Mouse (Mus musculus): Measurements from ENCODE around the gene Il12rb1. TPM values are rescaled to one million over a fixed set of nuclear protein-coding genes. Genes with fewer than 3 reads are reported as not detected.
A peak's percentile ranks its signal among the peaks of the same experiment; 100 is the strongest.

Il12rb1 gene
- polyA plus RNA-seq, 1 experiment from 2014 or later, result 0.08 TPM

GRCm38 (mm10) chr8:70767503-70767902 is 40.7 kb upstream of the Il12rb1 start:
- peaks cover 30% of the 10 kb centered on the region for H3K27me3 ChIP-seq
- no peak overlapping the region for H3K4me2 ChIP-seq
- H3K4me1 ChIP-seq (replicated peaks), result peaks cover 30% of the 10 kb centered on the region
- no peak overlapping the region for H3K4me3 ChIP-seq
- no peak overlapping the region for H3K27ac ChIP-seq
- H3K9ac ChIP-seq, result no peak overlapping the region
- 76% methylated on average over 6 of the region's 6 CpGs for WGBS
- H3K36me3 ChIP-seq, result peaks cover 56% of the 10 kb centered on the region
- H3K9me3 ChIP-seq, result no peaks in the 10 kb centered on the region
- no peak for ATAC-seq (ENCODE audit: low FRiP score)

- 96% methylated on average over 32 of the region's 32 CpGs for WGBS
- Histone ChIP-seq H3K9ac (no peak overlapping the region), H3K36me3 (peaks cover 64% of the 10 kb centered on the region), H3K9me3 (no peaks in the 10 kb centered on the region), H3K27ac (no peak overlapping the region), H3K4me2 (no peak overlapping the region), H3K4me1 (replicated peaks) (peaks cover 38% of the 10 kb centered on the region), H3K4me3 (no peak overlapping the region), H3K27me3 (peaks cover 30% of the 10 kb centered on the region)
- no peak for ATAC-seq (ENCODE audit: low FRiP score)
Measured at GRCm38 (mm10) chr8:70768231-70768776, 39.9 kb upstream of the Il12rb1 start.

DNA sequence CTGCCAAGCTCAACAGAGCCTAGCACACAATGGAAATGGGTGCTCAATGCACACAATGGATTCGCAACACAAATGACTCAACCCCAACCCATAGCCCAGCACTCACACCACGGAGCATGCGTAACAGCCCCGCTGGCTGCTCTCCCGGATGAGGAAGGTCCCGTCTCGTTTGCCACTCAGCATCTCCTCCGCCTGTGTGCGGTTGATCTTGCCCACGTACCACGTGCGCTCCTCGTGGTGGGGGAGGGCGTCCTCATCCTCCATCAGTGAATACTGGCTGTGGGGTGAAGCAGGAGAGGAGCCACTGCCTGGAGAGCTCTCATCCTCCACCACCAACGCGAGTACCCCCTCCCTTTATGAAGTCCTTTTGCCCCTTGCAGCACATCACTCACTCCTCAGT is 39.3 kb upstream of the Il12rb1 start:
- H3K4me3 ChIP-seq, result no peak overlapping the region
- peaks cover 45% of the 10 kb centered on the region for H3K4me1 ChIP-seq (replicated peaks)
- no peak overlapping the region for H3K4me2 ChIP-seq
- WGBS, result 87% methylated on average over 16 of the region's 16 CpGs
- peak; percentile 17 for ATAC-seq (ENCODE audit: low FRiP score)
- H3K9me3 ChIP-seq, result no peaks in the 10 kb centered on the region
- H3K9ac ChIP-seq, result no peak overlapping the region
- H3K27me3 ChIP-seq, result peaks cover 30% of the 10 kb centered on the region
- H3K27ac ChIP-seq, result no peak overlapping the region
- H3K36me3 ChIP-seq, result peaks cover 71% of the 10 kb centered on the region

- Histone ChIP-seq H3K27me3 (peaks cover 30% of the 10 kb centered on the region), H3K4me1 (replicated peaks) (peaks cover 49% of the 10 kb centered on the region), H3K9ac (no peak overlapping the region), H3K27ac (no peak overlapping the region), H3K9me3 (no peaks in the 10 kb centered on the region), H3K4me2 (no peak overlapping the region), H3K36me3 (peaks cover 73% of the 10 kb centered on the region), H3K4me3 (no peak overlapping the region)
- ATAC-seq (ENCODE audit: low FRiP score), result peak; percentile 62
- WGBS, result 8% methylated on average over 26 of the region's 26 CpGs
Measured at GRCm38 (mm10) chr8:70769359-70769758, 38.9 kb upstream of the Il12rb1 start.

DNA sequence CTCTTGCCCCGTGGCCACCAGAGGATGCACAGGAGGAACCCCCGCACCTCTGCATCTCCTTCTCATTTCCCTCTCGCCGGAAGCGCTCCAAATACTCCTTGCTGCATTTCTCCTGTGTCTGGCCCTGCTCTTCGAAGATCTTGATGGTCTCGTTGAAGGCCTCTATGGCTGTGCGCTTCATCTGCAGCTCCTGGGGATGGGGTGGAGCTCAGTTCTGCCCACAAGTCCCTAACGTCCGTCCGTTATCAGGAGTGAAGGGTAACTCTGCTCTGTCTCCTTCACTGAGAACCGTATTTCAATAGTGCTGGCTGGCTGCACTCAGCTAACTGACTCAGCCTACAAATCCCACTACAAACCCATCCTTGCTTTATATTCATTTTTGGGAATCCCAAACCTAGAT is 38.4 kb upstream of the Il12rb1 start:
- H3K9ac ChIP-seq, result no peak overlapping the region
- peaks cover 54% of the 10 kb centered on the region for H3K4me1 ChIP-seq (replicated peaks)
- no peak for ATAC-seq (ENCODE audit: low FRiP score)
- H3K4me2 ChIP-seq, result no peak overlapping the region
- peaks cover 30% of the 10 kb centered on the region for H3K27me3 ChIP-seq
- peaks cover 73% of the 10 kb centered on the region for H3K36me3 ChIP-seq
- no peak overlapping the region for H3K27ac ChIP-seq
- no peak overlapping the region for H3K4me3 ChIP-seq
- H3K9me3 ChIP-seq, result no peaks in the 10 kb centered on the region
- WGBS, result 73% methylated on average over 12 of the region's 12 CpGs

DNA sequence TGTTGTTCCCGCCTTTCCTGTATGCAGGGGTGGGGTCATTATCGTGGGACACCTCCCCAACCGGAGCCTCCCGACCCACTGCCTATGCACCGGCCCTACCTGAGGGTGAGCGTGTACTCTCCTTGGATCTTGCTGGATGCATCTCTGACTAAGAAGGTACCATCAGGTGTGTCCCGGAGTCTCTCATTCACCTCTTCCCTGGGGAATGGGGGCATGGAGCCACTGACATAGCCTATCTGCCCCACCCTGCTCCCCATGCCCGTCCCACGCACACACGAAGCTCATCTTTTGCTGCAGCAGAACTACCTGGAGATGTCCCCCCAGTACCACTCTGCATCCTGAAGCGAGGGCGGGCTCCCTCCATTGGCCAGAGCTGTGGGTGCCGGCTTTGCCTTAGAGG is 37.5 kb upstream of the Il12rb1 start:
- no peak for ATAC-seq (ENCODE audit: low FRiP score)
- peaks cover 61% of the 10 kb centered on the region for H3K4me1 ChIP-seq (replicated peaks)

DNA sequence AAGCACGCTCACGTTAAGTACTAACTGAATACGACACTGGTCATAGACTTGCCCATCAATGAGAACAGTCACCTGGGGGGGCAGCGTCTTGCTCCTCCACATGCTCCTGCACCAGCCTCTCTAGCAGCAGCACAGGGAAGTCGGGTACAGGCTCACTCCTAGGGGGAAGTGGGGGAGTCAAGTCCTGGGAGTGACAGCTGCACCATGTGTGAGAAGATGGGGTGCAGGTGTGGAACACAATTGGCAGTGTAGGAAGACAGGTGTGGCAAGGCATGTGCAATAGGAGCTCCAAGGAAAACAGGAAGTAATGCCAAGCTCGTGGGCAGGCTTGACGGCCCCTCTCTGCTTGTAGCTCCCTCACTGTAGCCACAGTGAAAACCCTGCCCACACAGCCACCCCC is 37.0 kb upstream of the Il12rb1 start:
- no peak overlapping the region for H3K4me3 ChIP-seq
- no peak overlapping the region for H3K27ac ChIP-seq
- H3K27me3 ChIP-seq, result peaks cover 23% of the 10 kb centered on the region
- H3K9me3 ChIP-seq, result no peaks in the 10 kb centered on the region
- peaks cover 59% of the 10 kb centered on the region for H3K4me1 ChIP-seq (replicated peaks)
- no peak for ATAC-seq (ENCODE audit: low FRiP score)
- H3K9ac ChIP-seq, result no peak overlapping the region; the same call in 1 of the 2 replicates
- peaks cover 73% of the 10 kb centered on the region for H3K36me3 ChIP-seq
- no peak overlapping the region for H3K4me2 ChIP-seq
- 94% methylated on average over 7 of the region's 7 CpGs for WGBS

More for the DNA sequence above, 37.5 kb upstream of the Il12rb1 start:
- H3K4me2 ChIP-seq, result no peak overlapping the region
- WGBS, result 97% methylated on average over 13 of the region's 13 CpGs
- H3K9ac ChIP-seq, result no peak overlapping the region
- H3K4me3 ChIP-seq, result no peak overlapping the region
- H3K27me3 ChIP-seq, result peaks cover 28% of the 10 kb centered on the region
- H3K9me3 ChIP-seq, result no peaks in the 10 kb centered on the region
- peaks cover 73% of the 10 kb centered on the region for H3K36me3 ChIP-seq
- no peak overlapping the region for H3K27ac ChIP-seq

DNA sequence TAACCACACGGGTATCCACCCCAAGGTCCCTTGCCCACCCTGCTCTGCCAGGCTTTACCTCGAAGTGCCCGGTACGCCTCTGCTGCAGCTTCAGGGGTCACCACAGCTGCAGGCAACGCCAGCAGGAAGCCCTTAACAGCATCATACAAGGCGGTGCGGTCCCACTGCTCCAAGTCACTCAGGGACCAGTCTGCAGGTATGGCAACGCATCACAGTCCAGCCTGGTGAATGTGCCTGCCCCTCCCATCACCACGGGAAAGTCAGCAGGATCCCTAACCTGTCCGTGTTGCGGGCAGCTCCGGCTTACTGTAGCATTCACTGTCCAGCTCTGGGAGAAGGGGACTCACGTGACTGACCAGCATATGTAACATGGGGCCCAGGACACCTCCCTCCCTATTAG is 36.2 kb upstream of the Il12rb1 start:
- no peak for ATAC-seq (ENCODE audit: low FRiP score)
- 98% methylated on average over 13 of the region's 13 CpGs for WGBS
- Histone ChIP-seq H3K36me3 (peaks cover 73% of the 10 kb centered on the region), H3K27ac (no peak overlapping the region), H3K9me3 (no peaks in the 10 kb centered on the region), H3K4me3 (no peak overlapping the region), H3K9ac (no peak overlapping the region), H3K4me1 (replicated peaks) (peaks cover 50% of the 10 kb centered on the region), H3K4me2 (no peak overlapping the region), H3K27me3 (peaks cover 14% of the 10 kb centered on the region)

DNA sequence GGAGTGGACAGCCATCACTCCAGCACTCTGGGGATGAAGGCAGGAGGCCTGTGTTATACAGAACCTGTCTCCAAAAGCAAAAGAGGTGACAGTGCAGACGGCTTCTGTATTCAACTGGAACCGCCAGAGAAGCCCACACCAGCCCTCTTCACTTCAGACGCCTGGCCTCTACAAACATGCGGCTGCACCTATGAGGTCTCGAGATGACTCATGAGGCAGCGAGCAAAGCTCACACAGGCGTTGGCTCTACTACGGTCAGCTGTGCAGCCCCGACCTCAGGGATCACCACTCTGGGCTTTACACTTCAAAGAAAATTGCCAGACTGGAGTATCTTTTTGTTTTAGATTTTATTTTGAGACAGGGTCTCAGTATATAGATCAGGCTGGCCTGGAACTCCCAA is 35.4 kb upstream of the Il12rb1 start:
- Histone ChIP-seq H3K4me2 (0 out of 2 replicates have a peak overlapping the region, but pooled peaks have one; percentile 8), H3K4me1 (replicated peaks) (peaks cover 54% of the 10 kb centered on the region), H3K4me3 (no peak overlapping the region), H3K27me3 (peaks cover 6% of the 10 kb centered on the region; the same call in 1 of the 2 replicates), H3K27ac (peak overlapping the region; percentile 71; the same call in 1 of the 2 replicates), H3K9ac (peak overlapping the region; percentile 99; the same call in 1 of the 2 replicates), H3K9me3 (no peaks in the 10 kb centered on the region), H3K36me3 (peaks cover 66% of the 10 kb centered on the region)
- WGBS, result 92% methylated on average over 9 of the region's 9 CpGs
- no peak for ATAC-seq (ENCODE audit: low FRiP score)

DNA sequence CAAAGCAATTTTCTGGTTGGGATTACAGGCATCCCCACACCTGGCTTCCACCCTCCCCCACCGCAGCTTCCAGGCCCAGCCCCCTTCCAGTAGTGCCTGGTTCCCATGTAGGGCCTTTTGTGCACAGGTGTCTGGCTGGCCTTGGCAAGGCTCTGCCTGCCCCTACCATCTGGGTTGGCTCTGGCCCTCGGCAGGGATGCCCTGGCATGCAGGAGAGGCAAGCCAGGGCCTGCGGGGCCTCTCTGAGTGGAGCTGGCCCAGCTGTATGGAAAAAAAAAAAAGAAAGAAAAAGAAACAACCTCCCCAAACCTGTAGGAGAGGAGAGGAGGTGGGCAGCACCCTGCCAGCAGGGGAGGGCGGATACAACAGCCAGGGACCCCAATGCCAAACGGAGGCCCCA is 34.8 kb upstream of the Il12rb1 start:
- peaks cover 59% of the 10 kb centered on the region for H3K4me1 ChIP-seq (replicated peaks)
- ATAC-seq (ENCODE audit: low FRiP score), result no peak
- H3K27me3 ChIP-seq, result 0 out of 2 replicates have a peak, but pooled peaks cover 1% of the 10 kb centered on the region
- 79% methylated on average over 5 of the region's 5 CpGs for WGBS
- H3K9ac ChIP-seq, result peak overlapping the region; percentile 99
- peaks cover 65% of the 10 kb centered on the region for H3K36me3 ChIP-seq
- H3K27ac ChIP-seq, result peak overlapping the region; percentile 71
- no peaks in the 10 kb centered on the region for H3K9me3 ChIP-seq
- peak overlapping the region; percentile 92; the same call in 1 of the 2 replicates for H3K4me2 ChIP-seq
- H3K4me3 ChIP-seq, result no peak overlapping the region

DNA sequence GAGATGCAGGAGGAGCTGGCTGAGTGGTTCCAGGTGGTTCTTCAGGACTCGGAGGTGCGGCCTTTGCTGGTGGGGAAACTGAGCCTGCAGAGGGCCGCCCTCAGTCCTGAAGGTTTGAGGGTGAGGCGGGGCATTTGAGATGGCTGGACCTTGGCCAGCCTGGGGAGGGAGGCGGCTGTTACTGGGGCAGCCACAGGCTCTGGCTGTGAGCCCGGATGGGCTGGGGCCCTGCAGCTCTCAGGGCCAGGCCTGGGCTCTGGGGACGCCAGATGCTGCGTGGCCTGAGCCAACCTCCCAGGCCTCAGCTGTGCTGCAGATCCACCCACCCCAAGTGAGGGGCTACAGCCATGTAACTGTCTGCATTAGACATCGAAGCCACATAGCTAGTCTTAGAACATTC is 34.4 kb upstream of the Il12rb1 start:
- WGBS, result 47% methylated on average over 9 of the region's 9 CpGs
- H3K9me3 ChIP-seq, result no peaks in the 10 kb centered on the region
- H3K4me1 ChIP-seq (replicated peaks), result peaks cover 60% of the 10 kb centered on the region
- peaks cover 65% of the 10 kb centered on the region for H3K36me3 ChIP-seq
- H3K4me2 ChIP-seq, result peak overlapping the region; percentile 92
- H3K9ac ChIP-seq, result peak overlapping the region; percentile 99
- H3K4me3 ChIP-seq, result peak overlapping the region; percentile 86; the same call in 1 of the 2 replicates
- no peaks in the 10 kb centered on the region for H3K27me3 ChIP-seq
- ATAC-seq (ENCODE audit: low FRiP score), result no peak
- H3K27ac ChIP-seq, result peak overlapping the region; percentile 71

- Histone ChIP-seq H3K9me3 (no peaks in the 10 kb centered on the region), H3K4me2 (peak overlapping the region; percentile 92), H3K27me3 (no peaks in the 10 kb centered on the region), H3K4me3 (peak overlapping the region; percentile 86), H3K4me1 (replicated peaks) (peaks cover 56% of the 10 kb centered on the region), H3K36me3 (peaks cover 68% of the 10 kb centered on the region), H3K9ac (peak overlapping the region; percentile 99), H3K27ac (peak overlapping the region; percentile 71; the same call in 1 of the 2 replicates)
- ATAC-seq (ENCODE audit: low FRiP score), result no peak
- WGBS, result 94% methylated on average over 18 of the region's 18 CpGs
Measured at GRCm38 (mm10) chr8:70774740-70775139, 33.5 kb upstream of the Il12rb1 start.

GRCm38 (mm10) chr8:70775227-70775626 is 33.0 kb upstream of the Il12rb1 start:
- Histone ChIP-seq H3K9ac (peak overlapping the region; percentile 99), H3K27me3 (no peaks in the 10 kb centered on the region), H3K27ac (0 out of 2 replicates have a peak overlapping the region, but pooled peaks have one; percentile 71), H3K9me3 (no peaks in the 10 kb centered on the region), H3K4me2 (peak overlapping the region; percentile 92), H3K4me1 (replicated peaks) (peaks cover 54% of the 10 kb centered on the region), H3K4me3 (peak overlapping the region; percentile 86), H3K36me3 (peaks cover 68% of the 10 kb centered on the region)
- no peak for ATAC-seq (ENCODE audit: low FRiP score)
- WGBS, result 87% methylated on average over 5 of the region's 5 CpGs

Data from hindbrain, embryonic 13.5 days (tissue).